Mouse (Mus musculus): Measurements from ENCODE around the gene Mat1a. TPM values are rescaled to one million over a fixed set of nuclear protein-coding genes. Genes with fewer than 3 reads are reported as not detected.

Mat1a gene
- polyA plus RNA-seq, 1 experiment from 2014 or later, result not detected

DNA sequence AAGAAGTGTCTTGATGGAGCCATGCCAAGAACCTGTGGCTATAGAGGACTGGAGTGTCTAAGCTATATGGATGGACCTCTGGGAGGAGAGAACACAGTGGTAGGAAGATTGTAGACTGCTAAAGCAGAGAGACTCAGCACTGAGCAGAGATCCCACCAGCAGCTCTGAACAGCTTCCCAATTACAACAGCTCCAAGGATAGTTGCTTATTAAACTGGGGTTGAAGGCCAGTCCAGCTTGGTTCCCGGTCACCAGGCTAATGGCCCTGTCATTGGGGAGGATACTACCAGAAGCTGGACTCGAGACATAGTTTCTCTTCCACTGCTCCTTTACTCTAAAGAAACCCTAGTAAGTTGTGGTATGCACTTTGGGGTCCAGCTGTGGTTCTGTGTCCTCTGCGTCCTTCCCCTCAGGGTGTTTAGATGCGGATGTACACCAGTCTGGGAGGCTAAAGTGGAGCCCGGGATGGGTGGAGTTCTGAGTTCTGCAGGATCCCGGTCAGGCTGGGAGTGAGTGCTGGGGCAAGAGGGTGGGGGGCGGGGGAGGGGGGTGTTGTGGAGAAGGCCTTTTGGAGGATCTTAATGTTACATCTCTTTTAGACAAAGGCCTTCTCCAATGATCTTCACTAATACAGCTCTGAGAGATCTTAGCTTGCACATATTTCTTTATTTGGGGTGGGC lies 46.5 kb downstream of the Mat1a start, which contains the start of gene Mbl1:
Mbl1 (plus strand) TSS at position 239 of the 679 bp plus-strand sequence.
- WGBS, result 87% methylated on average over 7 of the region's 7 CpGs
- Histone ChIP-seq H3K4me3 (no peak within 1 kb of the TSS), H3K9me3 (no peaks in the 10 kb centered on the region), H3K36me3 (no peaks in the 10 kb centered on the region), H3K27ac (no peak within 1 kb of the TSS), H3K27me3 (ENCODE audit: insufficient read depth, poor library complexity, severe bottlenecking) (no peaks in the 10 kb centered on the region), H3K4me1 (replicated peaks) (no peaks in the 10 kb centered on the region)
- DNase-seq (ENCODE audit: low spot score), result no peak

DNA sequence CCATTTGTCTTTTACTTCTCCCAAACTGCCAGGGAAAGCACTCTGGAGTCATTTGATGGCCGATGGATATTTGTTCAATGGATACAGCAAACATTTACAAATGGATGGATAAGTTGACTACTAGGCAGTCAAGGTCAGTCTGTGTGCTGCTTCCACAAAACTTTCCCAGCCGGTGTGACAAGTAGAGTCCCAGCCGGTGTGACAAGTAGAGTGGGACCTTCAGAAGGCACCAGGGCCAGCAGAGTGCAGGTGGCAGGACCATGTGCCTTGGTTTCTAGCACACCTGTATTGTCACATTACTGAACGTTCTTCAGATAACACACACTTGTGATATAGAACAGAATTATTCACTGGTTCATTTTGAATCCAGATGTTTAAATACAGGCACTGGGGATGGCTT lies 55.2 kb downstream of the Mat1a start:
- no peaks in the 10 kb centered on the region for H3K36me3 ChIP-seq
- 90% methylated on average over 4 of the region's 4 CpGs for WGBS

GRCm38 (mm10) chr14:41160743-41161142 lies 55.9 kb downstream of the Mat1a start:
- 29% methylated on average over 1 of the region's 1 CpGs for WGBS
- H3K36me3 ChIP-seq, result no peaks in the 10 kb centered on the region
- no peaks in the 10 kb centered on the region for H3K9me3 ChIP-seq
- DNase-seq (ENCODE audit: low spot score), result peak; percentile 13
- H3K4me1 ChIP-seq (replicated peaks), result peaks cover 7% of the 10 kb centered on the region
- no peak overlapping the region for H3K4me3 ChIP-seq
- H3K27me3 ChIP-seq (ENCODE audit: insufficient read depth, poor library complexity, severe bottlenecking), result no peaks in the 10 kb centered on the region
- no peak overlapping the region for H3K27ac ChIP-seq

More for the DNA sequence above, 55.2 kb downstream of the Mat1a start:
- no peak overlapping the region for H3K27ac ChIP-seq
- no peaks in the 10 kb centered on the region for H3K27me3 ChIP-seq (ENCODE audit: insufficient read depth, poor library complexity, severe bottlenecking)
- H3K4me3 ChIP-seq, result no peak overlapping the region
- peaks cover 7% of the 10 kb centered on the region for H3K4me1 ChIP-seq (replicated peaks)
- DNase-seq (ENCODE audit: low spot score), result no peak
- no peaks in the 10 kb centered on the region for H3K9me3 ChIP-seq

- H3K4me3 ChIP-seq, result no peak overlapping the region
- H3K9me3 ChIP-seq, result no peaks in the 10 kb centered on the region
- peaks cover 7% of the 10 kb centered on the region for H3K4me1 ChIP-seq (replicated peaks)
- no peaks in the 10 kb centered on the region for H3K27me3 ChIP-seq (ENCODE audit: insufficient read depth, poor library complexity, severe bottlenecking)
- no peaks in the 10 kb centered on the region for H3K36me3 ChIP-seq
- DNase-seq (ENCODE audit: low spot score), result peak; percentile 36
- 22% methylated on average over 2 of the region's 2 CpGs for WGBS
- no peak overlapping the region for H3K27ac ChIP-seq
Observed at GRCm38 (mm10) chr14:41162663-41163062, 57.8 kb downstream of the Mat1a start.

- DNase-seq (ENCODE audit: low spot score), result no peak
- 66% methylated on average over 5 of the region's 5 CpGs for WGBS
- Histone ChIP-seq H3K9me3 (no peaks in the 10 kb centered on the region), H3K27me3 (ENCODE audit: insufficient read depth, poor library complexity, severe bottlenecking) (no peaks in the 10 kb centered on the region), H3K27ac (no peak overlapping the region), H3K4me3 (no peak overlapping the region), H3K4me1 (replicated peaks) (no peaks in the 10 kb centered on the region), H3K36me3 (no peaks in the 10 kb centered on the region)
Observed at GRCm38 (mm10) chr14:41167278-41167677, 62.4 kb downstream of the Mat1a start.

DNA sequence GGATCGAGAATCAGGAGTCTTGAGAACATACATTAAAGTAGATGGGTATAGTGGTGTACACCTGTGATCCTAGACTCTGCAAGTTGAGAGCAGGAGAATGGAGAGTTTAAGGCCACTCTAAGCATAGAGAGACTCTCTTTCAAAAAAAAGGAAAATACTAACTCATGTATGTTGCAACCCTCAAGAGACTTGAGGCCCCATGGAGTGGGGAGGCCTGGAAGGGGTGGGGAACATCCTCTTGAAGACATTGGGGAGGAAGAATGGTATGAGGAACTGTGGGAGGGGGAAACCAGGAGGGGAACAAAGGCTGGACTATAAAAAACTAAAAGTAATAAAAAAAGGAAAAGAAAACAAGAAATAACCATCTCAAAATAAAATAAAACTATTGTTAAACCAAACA lies 63.7 kb downstream of the Mat1a start:
- H3K36me3 ChIP-seq, result no peaks in the 10 kb centered on the region
- H3K4me1 ChIP-seq (replicated peaks), result no peaks in the 10 kb centered on the region
- H3K9me3 ChIP-seq, result no peaks in the 10 kb centered on the region
- 89% methylated on average over 1 of the region's 1 CpGs for WGBS
- H3K4me3 ChIP-seq, result no peak overlapping the region
- H3K27me3 ChIP-seq (ENCODE audit: insufficient read depth, poor library complexity, severe bottlenecking), result no peaks in the 10 kb centered on the region
- H3K27ac ChIP-seq, result no peak overlapping the region
- no peak for DNase-seq (ENCODE audit: low spot score)

GRCm38 (mm10) chr14:41170514-41170913 lies 65.7 kb downstream of the Mat1a start:
- H3K27ac ChIP-seq, result no peak overlapping the region
- no peaks in the 10 kb centered on the region for H3K36me3 ChIP-seq
- no peak for DNase-seq (ENCODE audit: low spot score)
- no peaks in the 10 kb centered on the region for H3K9me3 ChIP-seq
- H3K4me1 ChIP-seq (replicated peaks), result no peaks in the 10 kb centered on the region
- 79% methylated on average over 2 of the region's 2 CpGs for WGBS
- H3K27me3 ChIP-seq (ENCODE audit: insufficient read depth, poor library complexity, severe bottlenecking), result no peaks in the 10 kb centered on the region
- H3K4me3 ChIP-seq, result no peak overlapping the region

Other genes starting within 250 kb of the Mat1a start
- gene Sh2d4b, start 211.8 kb upstream of the Mat1a start, polyA plus RNA-seq (2016; fragmentation: Nextera tagmentation; extraction: Ambion mirVana), result 0.41 and 0.64 TPM in 2 replicates
- gene Tspan14, start 138.2 kb upstream of the Mat1a start, polyA plus RNA-seq (2016; fragmentation: Nextera tagmentation; extraction: Ambion mirVana), result 95.5 and 95.7 TPM in 2 replicates
- gene Fam213a, start 91.2 kb upstream of the Mat1a start, polyA plus RNA-seq (2016; fragmentation: Nextera tagmentation; extraction: Ambion mirVana), result 45.2 and 52.6 TPM in 2 replicates
- gene Dydc2, start 35.8 kb upstream of the Mat1a start, polyA plus RNA-seq (2016; fragmentation: Nextera tagmentation; extraction: Ambion mirVana), result 0.47 and 0.64 TPM in 2 replicates
- gene Dydc1, start 32.1 kb upstream of the Mat1a start, polyA plus RNA-seq (2016; fragmentation: Nextera tagmentation; extraction: Ambion mirVana), result not detected in 2 replicates
- gene Sftpa1, start 26.7 kb downstream of the Mat1a start, polyA plus RNA-seq (2016; fragmentation: Nextera tagmentation; extraction: Ambion mirVana), result not detected in 2 replicates
- not detected in 2 replicates for gene Mbl1, start 46.4 kb downstream of the Mat1a start, polyA plus RNA-seq (2016; fragmentation: Nextera tagmentation; extraction: Ambion mirVana)
- not detected in 2 replicates for gene Sftpd, start 80.1 kb downstream of the Mat1a start, polyA plus RNA-seq (2016; fragmentation: Nextera tagmentation; extraction: Ambion mirVana)
- 0.11 TPM in 1 of 2 replicates, not detected in the other for gene Gm2832, start 173.8 kb downstream of the Mat1a start, polyA plus RNA-seq (2016; fragmentation: Nextera tagmentation; extraction: Ambion mirVana)
- not detected in 2 replicates for gene Gm5798, start 243.6 kb downstream of the Mat1a start, polyA plus RNA-seq (2016; fragmentation: Nextera tagmentation; extraction: Ambion mirVana)

Measured in hindbrain, embryonic 10.5 days (tissue).